Mouse (Mus musculus) spleen, embryonic (tissue): Measurements from ENCODE around the gene Tmem132d.
"Not testable (repeated sequence)": the region's sequence is repeated elsewhere in the genome, so short reads cannot be mapped to it uniquely, and the experiment has no call there.

ENCODE experiments used
- CTCF ChIA-PET: fragments of 350-600 bp; sonication (Branson Sonifier 250); formaldehyde crosslinking; loops from one replicate; lab custom pipeline; 2022; lab: Charles Lee

Tmem132d gene

GRCm38 (mm10) chr5:127806850-127807249, 626.0 kb downstream of the Tmem132d start:
- CTCF ChIA-PET, result no interaction called here

GRCm38 (mm10) chr5:127800907-127801306, 632.0 kb downstream of the Tmem132d start:
- CTCF ChIA-PET, result no interaction called here

GRCm38 (mm10) chr5:127781221-127781620, 651.7 kb downstream of the Tmem132d start:
- CTCF ChIA-PET, result no interaction called here

GRCm38 (mm10) chr5:127775749-127776148, 657.1 kb downstream of the Tmem132d start:
- CTCF ChIA-PET, result no interaction called here

- CTCF ChIA-PET, result no interaction called here
Observed at GRCm38 (mm10) chr5:127758576-127758975, 674.3 kb downstream of the Tmem132d start.

GRCm38 (mm10) chr5:127756671-127757423, 676.0 kb downstream of the Tmem132d start:
- CTCF ChIA-PET, result no interaction called here

- CTCF ChIA-PET, result no interaction called here
Observed at GRCm38 (mm10) chr5:127756011-127756410, 676.9 kb downstream of the Tmem132d start.

GRCm38 (mm10) chr5:127755594-127755993, 677.3 kb downstream of the Tmem132d start:
- CTCF ChIA-PET, result no interaction called here

GRCm38 (mm10) chr5:127751262-127751975, 681.5 kb downstream of the Tmem132d start:
- CTCF ChIA-PET, result no interaction called here

- CTCF ChIA-PET, result not testable (repeated sequence)
Observed at GRCm38 (mm10) chr5:127749540-127749939, 683.3 kb downstream of the Tmem132d start.

- CTCF ChIA-PET, result no interaction called here
Observed at GRCm38 (mm10) chr5:127741331-127741730, 691.5 kb downstream of the Tmem132d start.
